Mouse (Mus musculus): ENCODE measurements around the gene Emid1. TPM values are rescaled to one million over a fixed set of nuclear protein-coding genes. Genes with fewer than 3 reads are reported as not detected.
"Not testable (repeated sequence)": the region's sequence is repeated elsewhere in the genome, so short reads cannot be mapped to it uniquely, and the experiment has no call there.

The Emid1 gene
- total and polyA plus RNA-seq, 2 experiments from 2014 or later = 15.7 to 22.7 TPM

GRCm38 (mm10) chr11:5095877-5096276 lies 56.2 kb downstream of the Emid1 start:
- WGBS = 64% methylated on average over 5 of the region's 5 CpGs
- no peak overlapping the region for H3K9ac ChIP-seq (replicated peaks; ENCODE audit: low read length)
- peaks cover 16% of the 10 kb centered on the region for H3K4me1 ChIP-seq (ENCODE audit: insufficient read depth, low read length)
- no peaks in the 10 kb centered on the region for H3K27me3 ChIP-seq (ENCODE audit: insufficient read depth, low read length)
- peaks cover 3% of the 10 kb centered on the region for H3K36me3 ChIP-seq (ENCODE audit: insufficient read depth, low read length)
- ATAC-seq (no peak), DNase-seq (ENCODE audit: low spot score) (no peak)
- H3K4me3 ChIP-seq (ENCODE audit: low read length) = no peak overlapping the region
- H3K9me3 ChIP-seq (ENCODE audit: low read length) = no peaks in the 10 kb centered on the region
- no peak overlapping the region for H3K27ac ChIP-seq
- TF ChIP-seq CTCF (IDR thresholded peaks at IDR 0.05; ENCODE audit: low read depth) = no peak
- no peak overlapping the region for H3K4me2 ChIP-seq (ENCODE audit: low read depth, low read length)

GRCm38 (mm10) chr11:5091706-5092105 lies 60.4 kb downstream of the Emid1 start:
- no peak overlapping the region for H3K4me2 ChIP-seq (ENCODE audit: low read depth, low read length)
- H3K36me3 ChIP-seq (ENCODE audit: insufficient read depth, low read length) = peaks cover 34% of the 10 kb centered on the region
- no peak overlapping the region for H3K9ac ChIP-seq (replicated peaks; ENCODE audit: low read length)
- H3K4me3 ChIP-seq (ENCODE audit: low read length) = no peak overlapping the region
- H3K4me1 ChIP-seq (ENCODE audit: insufficient read depth, low read length) = peaks cover 5% of the 10 kb centered on the region; the same call in 1 of the 2 replicates
- H3K27me3 ChIP-seq (ENCODE audit: insufficient read depth, low read length) = no peaks in the 10 kb centered on the region
- WGBS = 35% methylated on average over 2 of the region's 2 CpGs
- peak; percentile 56 for TF ChIP-seq CTCF (IDR thresholded peaks at IDR 0.05; ENCODE audit: low read depth)
- H3K27ac ChIP-seq = no peak overlapping the region
- H3K9me3 ChIP-seq (ENCODE audit: low read length) = no peaks in the 10 kb centered on the region
- DNase-seq (ENCODE audit: low spot score) = peak; percentile 50
- ATAC-seq = peak; percentile 62; the same call in 1 of the 2 replicates

DNA sequence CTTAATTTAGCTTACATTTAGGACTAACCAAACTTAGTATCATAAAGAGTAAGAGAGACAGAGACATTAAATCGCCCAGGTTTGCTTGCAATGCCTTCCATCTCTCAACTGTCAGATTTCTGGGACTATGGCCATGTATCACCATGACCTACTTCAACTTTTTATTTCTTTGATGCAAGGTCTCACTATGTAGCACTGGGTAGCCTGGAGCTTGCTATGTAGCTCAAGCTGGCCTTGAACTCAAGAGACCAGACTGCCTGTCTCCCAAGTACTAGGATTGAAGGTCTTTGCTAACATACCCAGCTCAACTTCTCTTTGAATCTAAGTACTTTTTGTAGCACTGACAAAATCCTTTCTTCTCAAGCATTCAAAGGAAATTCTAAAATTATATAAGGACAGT lies 62.9 kb downstream of the Emid1 start:
- Histone ChIP-seq H3K9ac (replicated peaks; ENCODE audit: low read length) (no peak overlapping the region), H3K9me3 (ENCODE audit: low read length) (no peaks in the 10 kb centered on the region), H3K36me3 (ENCODE audit: insufficient read depth, low read length) (peaks cover 57% of the 10 kb centered on the region), H3K27ac (no peak overlapping the region), H3K4me3 (ENCODE audit: low read length) (no peak overlapping the region), H3K4me1 (ENCODE audit: insufficient read depth, low read length) (no peaks in the 10 kb centered on the region), H3K27me3 (ENCODE audit: insufficient read depth, low read length) (no peaks in the 10 kb centered on the region), H3K4me2 (ENCODE audit: low read depth, low read length) (no peak overlapping the region)
- DNase-seq (ENCODE audit: low spot score) (no peak), ATAC-seq (no peak)
- 93% methylated on average over 1 of the region's 1 CpGs for WGBS
- no peak for TF ChIP-seq CTCF (IDR thresholded peaks at IDR 0.05; ENCODE audit: low read depth)

DNA sequence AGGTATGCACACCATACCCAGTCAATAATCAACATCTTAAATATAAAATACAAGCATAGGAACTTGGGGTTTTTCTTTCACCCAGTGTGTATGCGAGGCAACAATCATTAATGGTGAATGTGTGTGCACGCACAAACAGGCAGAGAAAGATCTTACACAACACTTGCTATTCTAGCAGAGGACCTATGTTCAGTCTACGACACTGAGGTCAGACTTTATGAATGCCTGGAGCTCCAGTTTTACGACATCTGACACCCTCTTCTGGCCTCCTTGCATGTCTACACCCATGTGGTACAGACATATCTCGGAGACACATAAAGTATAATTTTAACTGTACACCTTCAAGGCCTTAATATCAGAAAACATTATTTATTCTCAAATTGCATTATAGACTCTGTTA lies 75.2 kb downstream of the Emid1 start:
- H3K36me3 ChIP-seq (ENCODE audit: insufficient read depth, low read length) = peaks cover 47% of the 10 kb centered on the region
- H3K9ac ChIP-seq (replicated peaks; ENCODE audit: low read length); DNase-seq (ENCODE audit: low spot score); H3K4me1 ChIP-seq (ENCODE audit: insufficient read depth, low read length); H3K27me3 ChIP-seq (ENCODE audit: insufficient read depth, low read length); H3K4me3 ChIP-seq (ENCODE audit: low read length); H3K27ac ChIP-seq; H3K9me3 ChIP-seq (ENCODE audit: low read length); ATAC-seq; H3K4me2 ChIP-seq (ENCODE audit: low read depth, low read length): not testable (repeated sequence)
- 89% methylated on average over 4 of the region's 5 CpGs for WGBS

- DNase-seq (ENCODE audit: low spot score) = no peak
- Histone ChIP-seq H3K27me3 (ENCODE audit: insufficient read depth, low read length) (no peaks in the 10 kb centered on the region), H3K9ac (replicated peaks; ENCODE audit: low read length) (no peak overlapping the region), H3K9me3 (ENCODE audit: low read length) (no peaks in the 10 kb centered on the region), H3K4me2 (ENCODE audit: low read depth, low read length) (no peak overlapping the region), H3K4me1 (ENCODE audit: insufficient read depth, low read length) (no peaks in the 10 kb centered on the region), H3K27ac (no peak overlapping the region), H3K36me3 (ENCODE audit: insufficient read depth, low read length) (peaks cover 52% of the 10 kb centered on the region), H3K4me3 (ENCODE audit: low read length) (no peak overlapping the region)
- ATAC-seq = no peak
- peak; percentile 18; the same call in 1 of the 2 replicates for TF ChIP-seq CTCF (IDR thresholded peaks at IDR 0.05; ENCODE audit: low read depth)
Observed at GRCm38 (mm10) chr11:5075760-5076159, 76.3 kb downstream of the Emid1 start.

GRCm38 (mm10) chr11:5074882-5075281 lies 77.2 kb downstream of the Emid1 start:
- no peak overlapping the region for H3K9ac ChIP-seq (replicated peaks; ENCODE audit: low read length)
- H3K9me3 ChIP-seq (ENCODE audit: low read length) = no peaks in the 10 kb centered on the region
- ATAC-seq = peak; percentile 46; the same call in 1 of the 2 replicates
- no peak overlapping the region for H3K4me2 ChIP-seq (ENCODE audit: low read depth, low read length)
- peak; percentile 68 for DNase-seq (ENCODE audit: low spot score)
- H3K4me1 ChIP-seq (ENCODE audit: insufficient read depth, low read length) = no peaks in the 10 kb centered on the region
- TF ChIP-seq CTCF (IDR thresholded peaks at IDR 0.05; ENCODE audit: low read depth) = peak; percentile 69
- 66% methylated on average over 4 of the region's 4 CpGs for whole genome bisulfite sequencing
- H3K36me3 ChIP-seq (ENCODE audit: insufficient read depth, low read length) = peaks cover 54% of the 10 kb centered on the region
- H3K27ac ChIP-seq = no peak overlapping the region
- H3K27me3 ChIP-seq (ENCODE audit: insufficient read depth, low read length) = no peaks in the 10 kb centered on the region
- H3K4me3 ChIP-seq (ENCODE audit: low read length) = no peak overlapping the region

DNA sequence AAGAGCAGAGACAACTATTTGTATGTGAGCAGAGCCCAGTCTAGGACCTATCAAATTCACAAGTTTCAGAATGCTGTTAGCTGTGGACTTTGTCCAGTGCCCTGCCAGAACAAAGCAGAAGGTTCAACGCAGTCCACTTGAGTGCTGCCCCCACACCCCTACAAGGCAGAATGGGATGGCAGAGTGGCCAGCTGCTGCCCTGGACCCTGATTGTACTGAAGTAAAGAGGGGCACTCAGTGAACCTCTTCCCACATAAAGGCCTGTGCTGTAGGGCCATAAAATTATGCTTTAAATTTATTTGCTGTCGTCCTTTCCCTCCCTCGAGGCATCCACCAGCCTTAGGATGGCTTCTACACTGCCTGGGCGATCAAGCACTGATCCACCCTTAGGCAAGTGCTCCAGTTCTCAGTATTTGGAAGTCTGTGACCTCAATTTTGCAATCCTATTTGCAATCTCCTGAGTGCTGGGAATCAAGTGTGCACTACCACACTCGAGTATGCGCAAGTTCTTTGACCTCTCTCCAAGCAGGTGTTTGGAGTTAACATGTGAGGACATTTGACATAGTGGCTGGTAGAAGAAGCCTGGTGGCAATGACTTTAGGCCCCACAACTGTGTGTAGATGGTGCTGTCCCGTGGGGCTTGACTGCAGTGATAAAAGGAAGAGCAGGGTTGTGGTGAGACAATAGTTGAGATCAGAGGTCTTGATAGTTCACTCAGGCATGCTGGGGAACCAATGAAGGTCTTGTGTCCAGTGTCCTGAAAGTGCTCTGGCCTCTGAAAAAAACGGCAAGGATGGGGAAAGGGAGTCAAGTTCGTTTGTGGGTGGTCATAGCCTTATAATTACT lies 83.7 kb downstream of the Emid1 start:
- TF ChIP-seq CTCF (IDR thresholded peaks at IDR 0.05; ENCODE audit: low read depth) = no peak
- 75% methylated on average over 9 of the region's 9 CpGs for WGBS

More for the DNA sequence above, 83.7 kb downstream of the Emid1 start:
- Histone ChIP-seq H3K27ac (no peak overlapping the region), H3K9ac (replicated peaks; ENCODE audit: low read length) (no peak overlapping the region), H3K36me3 (ENCODE audit: insufficient read depth, low read length) (peaks cover 54% of the 10 kb centered on the region), H3K4me1 (ENCODE audit: insufficient read depth, low read length) (peaks cover 15% of the 10 kb centered on the region; the same call in 1 of the 2 replicates), H3K27me3 (ENCODE audit: insufficient read depth, low read length) (peaks cover 3% of the 10 kb centered on the region; the same call in 1 of the 2 replicates), H3K4me3 (ENCODE audit: low read length) (no peak overlapping the region), H3K9me3 (ENCODE audit: low read length) (no peaks in the 10 kb centered on the region), H3K4me2 (ENCODE audit: low read depth, low read length) (no peak overlapping the region)
- DNase-seq (ENCODE audit: low spot score) (no peak), ATAC-seq (no peak)

All from hindbrain, postnatal 0 days (tissue).